Mouse (Mus musculus) ES-E14 (cell line): ENCODE results near the gene Esrra.

ENCODE experiments used
- HCFC1 ChIP-seq: IDR thresholded peaks from 2 replicates; pipeline ENCODE4 v1.6.1; 2012; ENCODE audit warnings: low read length, inconsistent platforms, borderline replicate concordance; ENCODE audit not compliant: insufficient read depth
- ZC3H11A ChIP-seq: IDR thresholded peaks from 2 replicates; pipeline ENCODE4 v1.6.1; 2012; ENCODE audit warnings: low read depth, mild to moderate bottlenecking, inconsistent platforms, low read length, borderline replicate concordance

DNA sequence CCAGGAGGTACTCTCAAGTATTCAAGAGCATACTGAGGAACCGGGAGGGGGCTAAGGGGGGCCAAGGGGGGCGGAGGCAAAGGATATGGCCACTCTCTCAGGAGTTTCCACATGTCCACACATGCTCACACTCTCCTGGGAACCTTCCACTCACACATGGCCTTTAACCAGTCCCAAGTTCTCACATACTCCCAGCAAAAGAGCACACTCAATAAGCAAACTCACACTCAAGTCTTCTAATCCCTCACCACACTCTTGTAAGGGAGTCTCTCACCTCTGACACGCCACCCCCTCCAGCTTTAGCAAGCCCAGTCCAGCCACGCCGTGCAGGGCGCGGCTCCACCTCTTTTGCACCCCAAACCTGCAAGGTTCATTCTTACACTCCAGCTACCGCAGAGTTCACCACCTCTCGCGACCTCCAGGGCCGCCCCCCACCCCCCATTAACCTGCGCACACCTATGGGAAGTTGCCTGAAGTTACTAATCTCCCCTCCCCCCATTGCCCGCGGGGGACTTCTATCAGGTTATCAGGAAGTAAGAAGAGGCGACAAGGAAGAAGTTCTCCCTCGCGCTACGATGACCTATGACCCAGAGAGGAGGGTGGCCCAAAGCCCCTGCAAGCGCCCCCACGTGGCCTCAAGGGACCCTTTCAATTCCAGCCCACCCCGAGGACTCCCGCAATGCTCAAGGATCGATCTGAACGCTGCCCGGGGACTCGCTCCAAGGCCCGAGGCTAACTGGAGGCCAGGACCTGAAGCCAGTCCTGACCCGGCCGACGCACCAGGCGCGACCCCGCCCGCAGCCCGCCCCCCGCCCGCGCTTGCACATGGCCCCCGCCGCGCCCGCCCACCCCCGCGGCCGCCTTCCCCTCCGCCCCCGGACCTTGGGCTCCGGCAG is 624 bp downstream of the Esrra start:
- TF ChIP-seq HCFC1 (no peak), ZC3H11A (no peak)
